8 mouse cellular contexts compared by ENCODE assay signal in genomic region chr6:54592938-54593535, GRCm38 (mm10). TPM values are rescaled to one million over a fixed set of nuclear protein-coding genes. Genes with fewer than 3 reads are reported as not detected.
A peak's percentile ranks its signal among the peaks of the same experiment; 100 is the strongest.
DNase-seq lines count a peak whose midpoint lies in the region; ATAC-seq and TF ChIP-seq lines count a peak whose summit lies in the region.

No protein-coding gene starts in this region.

- no peak for TF ChIP-seq POLR2A in bone marrow, adult 2 months (IDR thresholded peaks at IDR 0.05; ENCODE audit: borderline replicate concordance, control insufficient read depth, low read depth, low read length)
- TF ChIP-seq POLR2A in heart, adult 2 months (IDR thresholded peaks at IDR 0.05; ENCODE audit: insufficient read depth, low read depth, low read length), result peak; percentile 69
- no peak for TF ChIP-seq POLR2A in kidney, adult 2 months (IDR thresholded peaks at IDR 0.05; ENCODE audit: low read depth, low read length)

- DNase-seq in A20 (ENCODE audit: low read depth, low spot score), result peak; percentile 82
- peak; percentile 97 for DNase-seq in embryonic facial prominence, embryonic 14.5 days (ENCODE audit: low spot score)
- DNase-seq in heart, adult 2 months, result peak; percentile 95 to 96
- DNase-seq in kidney, adult 2 months, result peak; percentile 98
- peak; percentile 94 for DNase-seq in midbrain, embryonic 14.5 days
- DNase-seq in spleen, adult 12 weeks (ENCODE audit: low spot score), result peak; percentile 64

- no peaks in the 10 kb centered on the region; the same call in 1 of the 2 replicates for H3K79me2 ChIP-seq in heart, adult 2 months (replicated peaks; ENCODE audit: control insufficient read depth, insufficient read depth, low read length)

- no peaks in the 10 kb centered on the region for H3K4me1 ChIP-seq in bone marrow, adult 2 months (ENCODE audit: control insufficient read depth, insufficient read depth, low read length)
- peaks cover 21% of the 10 kb centered on the region for H3K4me1 ChIP-seq in embryonic facial prominence, embryonic 14.5 days (ENCODE audit: control insufficient read depth, insufficient read depth, low read length)
- H3K4me1 ChIP-seq in heart, adult 2 months (ENCODE audit: control insufficient read depth, insufficient read depth, low read length), result peaks cover 2% of the 10 kb centered on the region
- H3K4me1 ChIP-seq in kidney, adult 2 months (ENCODE audit: control insufficient read depth, insufficient read depth, low read length), result peaks cover 3% of the 10 kb centered on the region; the same call in 1 of the 2 replicates
- peaks cover 38% of the 10 kb centered on the region for H3K4me1 ChIP-seq in limb, embryonic 12.5 days (replicated peaks)
- peaks cover 20% of the 10 kb centered on the region for H3K4me1 ChIP-seq in midbrain, embryonic 14.5 days (ENCODE audit: control insufficient read depth, insufficient read depth, low read length)

- H3K9me3 ChIP-seq in embryonic facial prominence, embryonic 14.5 days (ENCODE audit: control insufficient read depth, low read length), result no peaks in the 10 kb centered on the region
- no peaks in the 10 kb centered on the region for H3K9me3 ChIP-seq in limb, embryonic 12.5 days
- H3K9me3 ChIP-seq in midbrain, embryonic 14.5 days (ENCODE audit: control insufficient read depth, low read length), result no peaks in the 10 kb centered on the region

- peak; percentile 91 for ATAC-seq in embryonic facial prominence, embryonic 14.5 days (ENCODE audit: low read depth)
- ATAC-seq in limb, embryonic 12.5 days (ENCODE audit: insufficient number of reproducible peaks, insufficient read depth, low FRiP score, low TSS enrichment, low read depth), result peak; percentile 73
- peak; percentile 84 for ATAC-seq in midbrain, embryonic 14.5 days (ENCODE audit: low FRiP score, low TSS enrichment)

- intact Hi-C loops in heart, adult 2 months (cut with DNase I), result loop anchor here (2.0 to 10.0 kb wide), 3 partner anchors 88 to 224 kb away; partner anchors contain the start of genes Mturn and Znrf2

- H3K36me3 ChIP-seq in embryonic facial prominence, embryonic 14.5 days (ENCODE audit: control insufficient read depth, insufficient read depth, low read length), result 0 out of 2 replicates have a peak, but pooled peaks cover under 1% of the 10 kb centered on the region
- H3K36me3 ChIP-seq in heart, adult 2 months (ENCODE audit: control insufficient read depth, insufficient read depth, low read length), result no peaks in the 10 kb centered on the region
- H3K36me3 ChIP-seq in kidney, adult 2 months (ENCODE audit: control insufficient read depth, insufficient read depth, low read length), result no peaks in the 10 kb centered on the region
- H3K36me3 ChIP-seq in limb, embryonic 12.5 days, result no peaks in the 10 kb centered on the region
- H3K36me3 ChIP-seq in midbrain, embryonic 14.5 days (ENCODE audit: control insufficient read depth, insufficient read depth, low read length), result no peaks in the 10 kb centered on the region

- H3K4me3 ChIP-seq in bone marrow, adult 2 months (replicated peaks; ENCODE audit: control insufficient read depth, low read depth, low read length), result peak overlapping the region; percentile 55
- H3K4me3 ChIP-seq in embryonic facial prominence, embryonic 14.5 days (ENCODE audit: low read depth, low read length), result peak overlapping the region; percentile 65
- peak overlapping the region; percentile 66 for H3K4me3 ChIP-seq in heart, adult 2 months
- peak overlapping the region; percentile 94 for H3K4me3 ChIP-seq in kidney, adult 2 months (ENCODE audit: insufficient read depth, low read depth, low read length)
- peak overlapping the region; percentile 48 for H3K4me3 ChIP-seq in limb, embryonic 12.5 days (replicated peaks)
- H3K4me3 ChIP-seq in midbrain, embryonic 14.5 days (replicated peaks; ENCODE audit: low read depth, low read length), result peak overlapping the region; percentile 58

- no peak overlapping the region for H3K27ac ChIP-seq in bone marrow, adult 2 months (ENCODE audit: control insufficient read depth, insufficient read depth, low read depth, low read length, poor library complexity)
- peak overlapping the region; percentile 80 for H3K27ac ChIP-seq in embryonic facial prominence, embryonic 14.5 days (replicated peaks; ENCODE audit: low read depth, low read length)
- H3K27ac ChIP-seq in heart, adult 2 months, result peak overlapping the region; percentile 87
- peak overlapping the region; percentile 87 for H3K27ac ChIP-seq in kidney, adult 2 months (ENCODE audit: insufficient read depth, low read depth, low read length)
- H3K27ac ChIP-seq in limb, embryonic 12.5 days, result no peak overlapping the region
- H3K27ac ChIP-seq in midbrain, embryonic 14.5 days (replicated peaks; ENCODE audit: low read depth, low read length), result peak overlapping the region; percentile 77

- peak overlapping the region; percentile 76 for H3K4me2 ChIP-seq in embryonic facial prominence, embryonic 14.5 days (ENCODE audit: low read depth, low read length)
- peak overlapping the region; percentile 57 for H3K4me2 ChIP-seq in limb, embryonic 12.5 days
- H3K4me2 ChIP-seq in midbrain, embryonic 14.5 days (ENCODE audit: low read length), result peak overlapping the region; percentile 74

- under 1% methylated on average over 20 of the region's 20 CpGs for WGBS in bone marrow, adult 2 months
- under 1% methylated on average over 20 of the region's 20 CpGs for WGBS in embryonic facial prominence, embryonic 14.5 days
- under 1% methylated on average over 20 of the region's 20 CpGs for WGBS in heart, adult 2 months
- under 1% methylated on average over 20 of the region's 20 CpGs for WGBS in kidney, adult 2 months
- WGBS in limb, embryonic 12.5 days, result under 1% methylated on average over 20 of the region's 20 CpGs
- under 1% methylated on average over 20 of the region's 20 CpGs for WGBS in midbrain, embryonic 14.5 days

- no peak for TF ChIP-seq EP300 in heart, adult 2 months (IDR thresholded peaks at IDR 0.05; ENCODE audit: insufficient read depth, low read depth, low read length)

- TF ChIP-seq CTCF in bone marrow, adult 2 months (IDR thresholded peaks at IDR 0.05; ENCODE audit: control insufficient read depth, insufficient read depth, low read length), result no peak
- no peak for TF ChIP-seq CTCF in heart, adult 2 months (IDR thresholded peaks at IDR 0.05)
- no peak for TF ChIP-seq CTCF in kidney, adult 2 months (conservative IDR thresholded peaks at IDR 0.05; ENCODE audit: insufficient read depth, insufficient read length, low read depth, low read length)

- no peaks in the 10 kb centered on the region for H3K27me3 ChIP-seq in embryonic facial prominence, embryonic 14.5 days (replicated peaks; ENCODE audit: control insufficient read depth, insufficient read depth, low read length)
- no peaks in the 10 kb centered on the region for H3K27me3 ChIP-seq in heart, adult 2 months (ENCODE audit: control insufficient read depth, insufficient read depth, low read length)
- no peaks in the 10 kb centered on the region for H3K27me3 ChIP-seq in kidney, adult 2 months (replicated peaks; ENCODE audit: control insufficient read depth, insufficient read depth, low read length)
- no peaks in the 10 kb centered on the region for H3K27me3 ChIP-seq in limb, embryonic 12.5 days
- H3K27me3 ChIP-seq in midbrain, embryonic 14.5 days (ENCODE audit: control insufficient read depth, insufficient read depth, low read length), result no peaks in the 10 kb centered on the region

- H3K9ac ChIP-seq in embryonic facial prominence, embryonic 14.5 days (ENCODE audit: low read depth, low read length), result peak overlapping the region; percentile 79
- peak overlapping the region; percentile 73 for H3K9ac ChIP-seq in heart, adult 2 months (ENCODE audit: low read depth, low read length)
- peak overlapping the region; percentile 56 for H3K9ac ChIP-seq in limb, embryonic 12.5 days (replicated peaks)
- peak overlapping the region; percentile 59 for H3K9ac ChIP-seq in midbrain, embryonic 14.5 days (replicated peaks; ENCODE audit: low read length)

RNA-seq across cellular contexts. Expression of gene Plekha8, which starts 1.9 kb away (rescaled TPM):
- 0.93 and 2.0 TPM in 2 replicates for polyA plus RNA-seq in bone marrow, adult 2 months (2011; ENCODE audit: insufficient read depth, insufficient read length, low replicate concordance, missing spikeins)
- polyA plus RNA-seq in embryonic facial prominence, embryonic 14.5 days (2014; fragmentation: Nextera tagmentation; extraction: Ambion mirVana), result 10.1 and 11.1 TPM in 2 replicates
- total RNA-seq in heart, adult 2 months (2021), result 1 to 10 TPM; 9.0 to 9.7 TPM
- polyA plus RNA-seq in heart, adult 2 months (2012; rRNA removed), result 2.6 and 5.4 TPM in 2 replicates
- polyA plus RNA-seq in kidney, adult 2 months (2012; rRNA removed), result 6.2 and 6.5 TPM in 2 replicates
- 24.6 and 26.3 TPM in 2 replicates for polyA plus RNA-seq in limb, embryonic 12.5 days (2016; fragmentation: Nextera tagmentation; extraction: Ambion mirVana)
- polyA plus RNA-seq in midbrain, embryonic 14.5 days (2014; fragmentation: Nextera tagmentation; extraction: Ambion mirVana), result 11.1 and 15.8 TPM in 2 replicates

RNA-seq across cellular contexts. Expression of gene Fkbp14, which starts 4.1 kb away (rescaled TPM):
- 1.8 TPM in 1 of 2 replicates, not detected in the other for polyA plus RNA-seq in bone marrow, adult 2 months (2011; ENCODE audit: insufficient read depth, insufficient read length, low replicate concordance, missing spikeins)
- polyA plus RNA-seq in embryonic facial prominence, embryonic 14.5 days (2014; fragmentation: Nextera tagmentation; extraction: Ambion mirVana), result 74.6 and 81.1 TPM in 2 replicates
- 10 to 100 TPM in 1 of 2 experiments, 1 to 10 TPM in 1; 7.6 to 10.7 TPM for total RNA-seq in heart, adult 2 months (2021)
- polyA plus RNA-seq in heart, adult 2 months (2012; rRNA removed), result 5.4 and 12.3 TPM in 2 replicates
- polyA plus RNA-seq in kidney, adult 2 months (2012; rRNA removed), result 3.7 and 4.5 TPM in 2 replicates
- 25.2 and 26.1 TPM in 2 replicates for polyA plus RNA-seq in limb, embryonic 12.5 days (2016; fragmentation: Nextera tagmentation; extraction: Ambion mirVana)
- polyA plus RNA-seq in midbrain, embryonic 14.5 days (2014; fragmentation: Nextera tagmentation; extraction: Ambion mirVana), result 4.3 and 8.1 TPM in 2 replicates

RNA-seq across cellular contexts. Expression of gene Scrn1, which starts 26.7 kb away (rescaled TPM):
- 1.0 and 1.3 TPM in 2 replicates for polyA plus RNA-seq in bone marrow, adult 2 months (2011; ENCODE audit: insufficient read depth, insufficient read length, low replicate concordance, missing spikeins)
- polyA plus RNA-seq in embryonic facial prominence, embryonic 14.5 days (2014; fragmentation: Nextera tagmentation; extraction: Ambion mirVana), result 12.8 and 13.8 TPM in 2 replicates
- 1 to 10 TPM; 6.1 to 7.4 TPM for total RNA-seq in heart, adult 2 months (2021)
- 6.8 and 14.1 TPM in 2 replicates for polyA plus RNA-seq in heart, adult 2 months (2012; rRNA removed)
- polyA plus RNA-seq in kidney, adult 2 months (2012; rRNA removed), result 2.3 and 2.6 TPM in 2 replicates
- 13.9 and 15.0 TPM in 2 replicates for polyA plus RNA-seq in limb, embryonic 12.5 days (2016; fragmentation: Nextera tagmentation; extraction: Ambion mirVana)
- 88.0 and 104 TPM in 2 replicates for polyA plus RNA-seq in midbrain, embryonic 14.5 days (2014; fragmentation: Nextera tagmentation; extraction: Ambion mirVana)

Comparison
In these comparisons a context has a peak if more than half of its experiments do, and no peak if none do; other contexts are left out.
1. H3K27ac ChIP-seq: peak in embryonic facial prominence, embryonic 14.5 days (single experiment), heart, adult 2 months (single experiment), kidney, adult 2 months (single experiment) and midbrain, embryonic 14.5 days (single experiment); none in bone marrow, adult 2 months (single experiment) and limb, embryonic 12.5 days (single experiment).
2. Peak in every context shown above with its lines, with median percentiles within 50 percentile points of each other: DNase-seq, H3K4me3 ChIP-seq, ATAC-seq, H3K4me2 ChIP-seq and H3K9ac ChIP-seq.